Mouse (Mus musculus): ENCODE measurements around the gene Tab3.

Tab3 gene

DNA sequence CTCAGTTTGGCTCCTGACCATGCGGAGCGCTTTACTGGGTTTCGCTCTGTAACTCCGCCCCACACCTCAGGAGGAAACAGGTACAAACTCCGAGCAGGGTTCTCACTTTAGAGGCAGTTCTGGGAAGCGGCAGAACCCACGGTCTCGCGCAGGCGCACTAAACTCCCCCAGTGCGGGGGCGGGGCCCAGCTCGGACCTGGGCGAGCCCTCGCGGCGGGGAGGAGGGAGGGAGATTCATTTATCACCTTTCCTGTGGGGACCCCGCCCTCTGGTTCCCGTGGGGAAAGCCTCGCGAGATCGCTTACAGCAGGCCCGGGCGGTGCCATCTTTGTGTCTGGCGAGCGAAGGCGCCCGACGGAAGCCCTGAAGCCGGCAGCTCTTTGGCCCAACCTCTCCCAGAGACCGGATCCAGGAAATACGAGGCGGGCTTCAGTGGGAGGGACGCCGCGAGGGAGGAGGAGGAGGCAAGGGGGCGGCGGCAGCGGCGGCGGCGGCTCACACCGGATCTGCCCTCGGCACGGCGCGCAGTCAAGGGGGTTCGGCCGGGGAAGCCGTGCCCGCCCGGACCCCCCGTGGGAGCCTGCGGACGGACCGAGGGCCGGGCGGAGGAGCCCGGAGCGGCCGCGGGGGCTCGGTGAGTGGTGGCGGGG, at the start of gene Tab3:
Tab3 (plus strand) TSS at position 491 of the 650 bp plus-strand sequence.
- DNase-seq (ENCODE audit: low spot score in 2 of 2), result peak; percentile 90 to 97

DNA sequence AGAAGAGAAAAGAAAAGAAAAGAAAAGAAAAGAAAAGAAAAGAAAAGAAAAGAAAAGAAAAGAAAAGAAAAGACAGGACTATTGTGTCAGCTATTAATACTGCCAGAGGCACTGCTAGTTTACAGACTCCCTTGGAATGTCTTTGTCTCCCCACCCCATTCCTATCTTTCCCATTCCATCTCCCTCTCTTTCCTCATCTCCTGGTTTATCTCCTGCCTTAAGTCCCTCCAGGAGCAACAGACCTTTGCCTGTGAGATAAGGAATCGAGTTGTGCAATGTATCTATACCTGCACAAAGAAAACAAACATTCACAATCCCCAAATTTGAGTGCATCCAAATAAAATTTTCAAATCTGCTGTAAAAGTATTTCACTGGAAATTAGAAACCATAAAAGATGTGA, 48.3 kb upstream of the Tab3 start:
- DNase-seq (ENCODE audit: low spot score in 2 of 2), result no peak

DNA sequence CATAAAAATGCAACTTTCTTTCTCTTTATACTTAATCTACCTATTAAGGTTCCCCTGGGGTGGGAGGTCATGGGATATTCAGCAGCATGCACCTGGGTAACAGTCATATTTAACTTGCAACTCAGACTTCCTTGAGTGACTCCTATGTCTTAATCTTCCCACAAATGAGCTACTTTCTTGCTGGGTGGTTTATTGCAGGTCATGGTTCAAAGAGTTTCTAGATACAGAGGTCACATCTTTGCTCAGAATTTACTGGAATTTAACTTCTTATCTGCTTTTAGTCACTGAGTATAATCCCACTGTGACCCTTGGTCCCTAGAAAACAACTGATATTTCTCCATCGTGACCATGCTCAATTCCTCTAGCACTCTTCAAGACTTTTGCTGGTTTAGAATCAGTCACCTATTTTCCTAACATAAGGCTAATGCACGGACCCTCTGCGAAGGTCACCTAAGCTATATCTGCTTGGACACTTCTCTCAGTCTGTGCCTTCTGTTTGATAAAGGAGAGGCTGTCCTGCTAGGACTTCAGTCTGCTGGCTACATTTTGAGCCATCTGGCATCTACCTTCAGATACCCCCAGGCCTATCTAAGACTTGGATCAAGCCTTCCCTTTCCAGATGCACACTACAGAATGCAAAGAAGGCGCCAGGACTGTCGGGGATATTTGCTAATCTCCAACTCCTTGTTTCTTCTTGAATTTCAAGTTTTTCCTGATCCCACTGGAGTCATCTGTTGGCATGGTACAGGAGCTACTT, 47.4 kb upstream of the Tab3 start:
- DNase-seq (ENCODE audit: low spot score in 2 of 2), result no peak

DNA sequence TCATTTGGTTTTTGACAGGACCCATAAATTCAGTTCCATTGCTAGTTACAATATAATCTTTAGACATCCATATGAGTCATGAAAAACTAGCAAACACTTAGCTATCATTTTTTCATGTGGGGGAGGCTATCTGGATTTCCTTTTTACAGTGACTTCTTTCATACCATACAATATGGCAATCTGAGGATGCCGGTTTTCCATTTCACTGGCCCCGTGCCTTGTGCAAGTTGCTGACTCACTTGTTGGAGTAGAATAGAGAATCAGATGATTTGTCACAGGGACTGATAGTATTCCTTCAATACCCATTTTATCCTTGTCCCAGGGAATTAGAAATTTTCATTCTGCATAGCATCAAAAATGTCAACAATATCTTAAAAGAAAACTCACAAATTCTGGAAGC, 14.9 kb upstream of the Tab3 start:
- DNase-seq (ENCODE audit: low spot score in 2 of 2), result no peak

DNA sequence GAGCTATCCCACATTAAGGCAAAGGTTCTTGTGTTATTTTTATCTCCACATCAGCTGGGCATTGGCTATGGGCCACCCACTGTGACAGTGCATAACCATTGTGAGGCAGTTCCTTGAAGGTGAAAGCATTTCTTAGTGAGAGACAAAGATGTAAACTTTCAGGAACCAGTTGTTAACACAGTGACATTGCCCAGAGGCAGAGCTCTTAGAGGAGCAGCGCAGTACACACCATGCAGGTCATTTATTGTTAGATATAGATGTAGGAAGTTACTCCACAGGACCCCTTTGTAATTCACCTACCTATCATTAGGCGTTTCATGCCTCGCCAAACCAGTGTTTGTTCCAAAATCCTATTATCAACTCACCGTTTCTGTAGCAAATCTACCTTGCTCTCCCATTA, 7.6 kb upstream of the Tab3 start:
- DNase-seq (ENCODE audit: low spot score in 2 of 2), result no peak

DNA sequence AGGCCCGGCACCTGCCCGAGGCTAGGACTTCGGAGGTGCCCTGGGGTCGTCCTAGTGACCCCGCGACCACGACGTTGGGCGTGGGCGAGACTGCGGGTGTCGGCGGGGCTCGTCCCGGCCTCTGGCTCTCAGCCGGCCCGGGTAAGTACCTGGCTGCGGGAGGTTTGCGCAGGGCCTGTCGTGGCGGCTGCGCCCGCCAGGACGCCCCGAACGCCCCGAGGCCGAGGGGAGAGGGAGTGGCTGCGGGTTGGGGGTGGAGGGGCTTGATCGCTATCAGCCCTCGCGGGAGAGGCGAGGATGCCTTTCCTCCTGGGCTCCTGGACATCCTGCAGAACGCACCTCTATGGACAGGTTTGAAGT, 340 bp downstream of the Tab3 start:
- DNase-seq (ENCODE audit: low spot score in 2 of 2), result peak in 1 of 2 experiments; percentile 46

DNA sequence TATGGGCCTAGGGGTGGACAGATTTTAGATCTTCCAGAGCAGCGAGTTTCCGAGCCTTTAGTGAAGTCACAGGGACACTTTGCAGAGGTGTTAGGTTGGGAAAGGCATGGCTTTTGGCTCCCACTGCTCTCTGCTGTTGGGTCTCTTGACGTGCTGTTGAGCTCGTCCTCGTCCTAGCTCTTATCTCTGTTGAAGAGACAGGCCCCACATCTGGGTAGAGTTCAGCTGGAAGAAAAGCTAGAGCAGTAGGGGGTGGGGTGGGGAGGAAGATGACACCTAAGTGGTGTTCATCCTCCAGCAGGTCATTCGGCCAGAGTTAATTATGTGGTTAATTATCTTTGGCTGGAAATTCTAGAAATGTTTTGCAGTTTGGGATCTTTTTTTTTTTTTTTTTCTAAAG, 2.5 kb downstream of the Tab3 start:
- peak in 1 of 2 experiments; percentile 22 for DNase-seq (ENCODE audit: low spot score in 2 of 2)

DNA sequence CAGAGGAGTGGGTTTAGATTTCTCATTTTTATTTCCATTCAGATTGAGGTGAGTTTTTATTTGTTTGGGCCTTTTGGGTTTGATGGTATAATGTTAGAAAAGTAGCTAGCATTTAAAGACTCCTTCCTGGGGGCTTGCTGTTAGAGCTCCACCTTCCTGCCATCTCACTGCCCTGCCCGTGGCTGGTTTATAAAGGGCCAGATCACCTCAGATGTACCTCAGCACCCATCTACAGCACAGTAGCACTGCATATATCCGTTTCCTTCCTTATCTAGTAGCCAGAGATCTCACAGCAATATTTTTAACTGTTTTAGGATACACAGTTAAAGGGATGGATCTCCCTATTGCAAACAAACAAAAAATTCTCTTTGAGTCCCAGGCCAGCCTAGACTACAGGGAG, 6.9 kb downstream of the Tab3 start:
- no peak for DNase-seq (ENCODE audit: low spot score in 2 of 2)

DNA sequence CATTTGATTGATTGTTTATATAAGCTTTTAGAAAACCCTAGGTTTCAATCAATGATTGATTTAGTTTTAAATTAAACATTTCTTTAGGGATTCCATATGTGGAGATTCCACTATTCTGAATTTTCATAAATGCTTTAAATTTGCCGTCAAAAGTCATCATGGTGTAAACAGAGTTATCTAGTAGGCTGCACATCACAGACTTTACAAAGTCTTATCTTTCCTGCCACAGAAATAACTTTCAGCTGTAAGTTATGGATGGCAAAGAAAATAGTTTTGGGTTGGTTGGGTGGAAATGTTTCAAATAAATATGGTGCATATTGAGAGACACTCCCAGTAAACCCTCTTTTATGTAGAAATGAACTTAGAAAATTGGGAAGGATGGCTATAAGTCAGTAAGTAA, 8.7 kb downstream of the Tab3 start:
- DNase-seq (ENCODE audit: low spot score in 2 of 2), result no peak

DNA sequence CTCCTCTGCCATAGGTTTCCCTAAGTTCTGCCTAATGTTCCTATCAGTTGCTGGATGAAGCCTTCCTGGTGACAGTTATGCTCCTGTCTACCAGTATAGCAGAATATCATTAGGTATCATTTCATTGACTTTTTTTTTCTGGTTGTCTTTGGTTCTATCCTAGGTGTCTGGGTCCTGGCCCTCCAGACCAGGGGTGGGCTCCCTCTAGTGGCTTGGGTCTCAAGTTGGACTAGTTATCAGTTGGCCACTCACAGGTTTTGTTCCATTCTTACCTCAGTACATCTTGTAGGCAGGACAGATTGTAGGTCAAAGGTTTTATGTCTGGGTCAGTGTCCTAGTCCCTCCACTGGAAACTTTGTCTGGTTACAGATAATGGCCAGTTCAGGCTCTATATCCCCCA, 11.8 kb downstream of the Tab3 start:
- peak in 1 of 2 experiments; percentile 42 for DNase-seq (ENCODE audit: low spot score in 2 of 2)

DNA sequence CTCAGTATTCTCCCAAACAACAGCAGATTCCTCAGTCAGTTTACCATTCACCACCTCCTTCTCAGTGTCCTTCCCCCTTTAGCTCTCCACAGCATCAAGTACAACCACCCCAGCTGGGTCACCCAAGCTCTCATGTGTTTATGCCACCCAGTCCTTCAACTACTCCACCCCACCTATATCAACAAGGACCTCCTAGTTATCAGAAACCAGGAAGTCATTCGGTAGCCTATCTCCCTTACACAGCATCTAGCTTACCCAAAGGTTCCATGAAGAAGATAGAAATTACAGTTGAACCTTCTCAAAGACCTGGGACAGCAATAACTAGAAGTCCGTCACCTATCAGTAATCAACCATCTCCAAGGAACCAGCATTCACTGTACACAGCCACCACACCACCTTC, 40.9 kb downstream of the Tab3 start:
- DNase-seq (ENCODE audit: low spot score in 2 of 2), result no peak

DNA sequence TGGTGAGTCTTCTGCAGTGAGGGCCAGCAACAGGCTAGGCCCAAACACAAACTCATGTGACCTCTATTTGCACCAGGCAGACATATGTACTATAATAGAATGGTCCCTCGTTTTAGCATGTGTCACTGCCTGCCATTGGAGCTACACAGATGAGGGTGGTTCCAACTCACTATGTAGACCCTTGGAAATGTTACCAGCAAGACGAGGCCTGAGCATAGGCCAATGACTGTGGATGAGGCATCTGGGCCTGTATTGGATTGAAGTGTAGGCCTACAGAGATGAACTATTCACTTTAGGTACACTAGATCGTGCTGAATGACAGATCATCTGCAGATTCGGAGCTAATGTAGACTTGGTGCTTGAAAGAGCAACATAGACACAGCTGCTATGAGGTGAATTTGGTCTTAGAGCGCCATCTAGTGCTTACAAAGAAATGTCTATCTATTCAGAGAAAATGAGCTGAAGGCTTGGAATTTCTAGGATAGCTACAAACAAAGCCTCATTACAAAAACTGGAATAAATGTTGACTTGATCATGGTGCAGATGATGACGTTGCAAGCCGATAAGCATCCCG, 72.5 kb downstream of the Tab3 start:
- DNase-seq (ENCODE audit: low spot score in 2 of 2), result peak in 1 of 2 experiments; percentile 5

DNA sequence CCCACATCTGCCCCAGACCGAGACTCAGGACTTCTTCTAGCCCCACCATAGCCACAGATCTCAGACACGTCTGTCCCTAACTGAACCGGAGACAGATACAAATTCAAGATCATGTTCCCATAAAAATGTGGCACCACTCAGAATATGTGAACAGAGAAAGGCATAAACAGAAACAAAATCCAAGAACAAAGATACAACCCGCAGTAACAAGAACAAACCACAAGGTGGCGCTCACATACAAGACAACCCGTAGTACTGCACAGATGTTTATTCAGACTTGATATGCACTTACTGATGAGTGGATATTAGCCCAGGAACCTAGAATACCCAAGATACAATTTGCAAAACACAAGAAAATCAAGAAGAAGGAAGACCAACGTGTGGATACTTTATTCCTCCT, 103.0 kb downstream of the Tab3 start:
- peak; percentile 10 to 40 for DNase-seq (ENCODE audit: low spot score in 2 of 2)

DNA sequence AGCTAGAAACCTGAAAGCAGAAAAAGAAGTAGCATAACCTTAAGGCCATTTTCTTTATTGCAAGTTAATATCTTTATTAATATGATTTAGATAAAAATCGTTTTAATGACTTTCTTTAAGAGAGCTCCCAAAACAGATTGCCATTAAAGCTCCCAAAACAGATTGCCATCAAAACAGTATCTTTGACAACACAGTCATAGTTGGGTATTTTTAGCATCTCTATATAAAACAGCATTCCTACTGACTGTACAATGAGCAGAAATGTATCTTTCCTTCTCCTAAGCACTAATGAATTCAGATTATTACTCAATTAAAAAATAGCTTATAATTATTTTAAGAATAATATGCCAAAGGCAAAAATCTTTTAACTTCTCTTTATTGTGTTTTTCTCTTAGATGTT, 108.3 kb downstream of the Tab3 start:
- no peak for DNase-seq (ENCODE audit: low spot score in 2 of 2)

DNA sequence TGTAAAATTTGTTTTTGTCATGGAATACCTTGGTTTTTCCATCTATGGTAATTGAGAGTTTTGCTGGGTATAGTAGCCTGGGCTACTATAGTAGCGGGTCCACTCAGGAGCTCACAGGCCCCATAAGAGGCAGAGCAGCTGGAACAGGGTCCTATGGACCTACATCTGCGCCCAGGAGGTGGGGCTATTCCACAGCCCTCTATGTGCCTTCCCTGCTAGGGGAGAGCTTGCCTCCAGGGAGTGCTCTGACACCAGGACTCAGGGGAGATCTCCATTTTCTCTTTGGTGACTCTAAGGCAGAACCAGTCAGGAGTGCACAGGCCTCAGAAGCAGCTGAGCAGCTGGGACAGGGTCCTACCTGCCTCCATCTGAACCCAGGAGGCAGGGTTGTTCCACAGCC, 109.9 kb downstream of the Tab3 start:
- no peak for DNase-seq (ENCODE audit: low spot score in 2 of 2)

Measured in spleen, postnatal 10 days (tissue).